Mouse (Mus musculus) Patski (cell line): ENCODE results near the gene Cln3. TPM values are rescaled to one million over a fixed set of nuclear protein-coding genes. Genes with fewer than 3 reads are reported as not detected.

Experiments used
- ATAC-seq: fragments of 100-300 bp; one replicate; pipeline ENCODE4 v1.8.0; 2021
- CTCF ChIA-PET: fragments of 350-600 bp; sonication (Branson Sonifier 250); formaldehyde crosslinking; loops from one replicate; lab custom pipeline; 2022; ENCODE audit warnings: inconsistent platforms; lab: Charles Lee
- POLR2A ChIA-PET: fragments of 350-600 bp; sonication (Branson Sonifier 250); formaldehyde crosslinking; loops from one replicate; lab custom pipeline; 2022; ENCODE audit warnings: antibody characterized with exemption, inconsistent platforms; lab: Charles Lee
- DNase-seq: peaks from one replicate; pipeline ENCODE4 v3.0.0-alpha.2; 2011; ENCODE audit warnings: low read depth, low spot score
- H3K27me3 ChIP-seq: fragments of 371-371 bp; one replicate; pipeline ENCODE4 v1.5.1; 2021
- CTCF ChIP-seq: fragments of 100-300 bp; IDR thresholded peaks from one replicate; pipeline ENCODE4 v1.5.1; 2021
- in situ Hi-C: fragments of 300-500 bp; cut with MboI; formaldehyde crosslinking; loops from 3 replicates; pipeline ENCODE4 v1.11.1; 2018; ENCODE audit warnings: low pct_unique_long_range_greater_than_20kb, mixed read lengths
- polyA plus RNA-seq: library from polyadenylated mRNA; unstranded; gene quantifications from one replicate; pipeline ENCODE4 v1.2.3, GENCODE M21; 2021

Gene Cln3
- polyA plus RNA-seq, result 2.6 TPM

DNA sequence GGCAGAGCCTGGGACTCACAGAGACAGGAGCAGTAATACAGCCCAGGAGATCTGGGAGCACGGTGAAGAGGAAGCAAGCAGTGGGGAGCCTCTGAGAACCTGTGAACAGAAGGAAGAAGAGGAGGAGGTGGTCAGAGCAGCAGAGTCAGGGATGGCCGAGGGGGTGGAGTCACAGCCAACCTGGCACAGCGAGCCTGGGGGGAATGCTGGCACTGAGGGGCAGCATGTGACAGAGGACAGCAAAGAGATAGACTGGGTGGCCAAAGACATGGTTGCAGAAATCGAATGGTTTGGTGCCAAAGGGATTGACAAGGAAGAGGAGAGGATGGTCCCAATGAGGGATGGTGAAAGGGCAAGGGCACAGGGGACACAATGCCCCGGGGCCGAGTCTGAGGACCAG, at the start of gene Cln3:
TSS of gene Cln3 (minus strand) at position 101 of the 400 bp plus-strand sequence.
- in situ Hi-C loops, result no loop called here
- H3K27me3 ChIP-seq, result no peaks in the 10 kb centered on the region
- DNase-seq, result no peak
- CTCF ChIA-PET, result interaction anchor here (0.7 to 1.9 kb wide), 3 partner anchors 13 to 108 kb away, joined by 3 to 5 read pairs (median 4); no protein-coding TSS in a partner anchor
- ATAC-seq, result no peak
- POLR2A ChIA-PET, result no interaction called here
- no peak for TF ChIP-seq CTCF

DNA sequence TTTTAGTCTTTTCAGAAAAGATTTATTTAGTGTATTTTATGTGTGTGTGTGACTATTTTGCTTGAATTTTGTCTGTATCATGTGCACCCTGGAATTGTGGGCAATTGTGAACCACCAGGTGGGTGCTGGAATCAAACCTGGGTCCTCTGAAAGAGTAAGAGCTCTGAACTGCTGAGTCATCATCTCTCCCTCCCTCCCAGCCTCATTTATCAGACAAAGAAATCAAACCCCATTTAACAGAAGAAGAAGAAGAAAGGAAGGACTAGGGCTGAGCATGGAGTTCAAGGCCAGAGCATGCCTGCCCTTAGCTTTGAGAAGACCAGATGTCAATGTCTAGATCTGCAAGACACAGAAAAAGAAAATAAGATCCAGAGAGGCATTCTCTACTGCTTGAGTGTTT, 49.8 kb upstream of the Cln3 start:
- H3K27me3 ChIP-seq, result no peaks in the 10 kb centered on the region
- no peak for TF ChIP-seq CTCF
- in situ Hi-C loops, result loop anchor here (5.0 kb wide), 1 partner anchor 58 kb away; no protein-coding TSS in a partner anchor
- ATAC-seq (no peak), DNase-seq (no peak)
- POLR2A ChIA-PET, result no interaction called here
- CTCF ChIA-PET, result interaction anchor here (1.8 to 9.0 kb wide), 2 partner anchors 52 to 56 kb away, joined by 5 to 93 read pairs; no protein-coding TSS in a partner anchor

DNA sequence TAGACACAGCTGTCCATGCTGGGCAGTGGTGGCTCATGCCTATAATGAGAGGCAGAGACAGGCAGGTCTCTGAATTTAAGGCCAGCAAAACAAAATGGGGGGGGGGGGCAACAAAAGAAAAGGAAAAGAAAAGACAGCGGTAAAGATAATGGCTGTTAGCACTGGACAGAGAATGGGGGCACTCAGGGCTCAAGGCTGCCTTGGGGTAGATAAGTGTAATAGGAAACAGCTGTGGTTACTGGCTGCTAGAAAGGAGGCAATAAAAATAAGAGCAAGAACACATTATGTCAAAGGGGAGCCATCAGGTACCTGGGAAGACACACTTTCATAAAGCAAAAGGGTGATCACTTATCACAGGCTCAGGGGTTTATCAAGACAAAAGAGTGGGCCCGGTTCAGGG, 46.9 kb upstream of the Cln3 start:
- ATAC-seq, result no peak
- ChIA-PET CTCF (interaction anchor here (1.4 to 9.0 kb wide), 2 partner anchors 10 to 53 kb away, joined by 3 to 93 read pairs; no protein-coding TSS in a partner anchor), POLR2A (interaction anchor here (1.4 to 1.7 kb wide), 2 partner anchors 11 to 54 kb away, joined by 5 to 6 read pairs; no protein-coding TSS in a partner anchor)
- H3K27me3 ChIP-seq, result no peaks in the 10 kb centered on the region
- no peak for DNase-seq
- in situ Hi-C loops, result no loop called here
- no peak for TF ChIP-seq CTCF

DNA sequence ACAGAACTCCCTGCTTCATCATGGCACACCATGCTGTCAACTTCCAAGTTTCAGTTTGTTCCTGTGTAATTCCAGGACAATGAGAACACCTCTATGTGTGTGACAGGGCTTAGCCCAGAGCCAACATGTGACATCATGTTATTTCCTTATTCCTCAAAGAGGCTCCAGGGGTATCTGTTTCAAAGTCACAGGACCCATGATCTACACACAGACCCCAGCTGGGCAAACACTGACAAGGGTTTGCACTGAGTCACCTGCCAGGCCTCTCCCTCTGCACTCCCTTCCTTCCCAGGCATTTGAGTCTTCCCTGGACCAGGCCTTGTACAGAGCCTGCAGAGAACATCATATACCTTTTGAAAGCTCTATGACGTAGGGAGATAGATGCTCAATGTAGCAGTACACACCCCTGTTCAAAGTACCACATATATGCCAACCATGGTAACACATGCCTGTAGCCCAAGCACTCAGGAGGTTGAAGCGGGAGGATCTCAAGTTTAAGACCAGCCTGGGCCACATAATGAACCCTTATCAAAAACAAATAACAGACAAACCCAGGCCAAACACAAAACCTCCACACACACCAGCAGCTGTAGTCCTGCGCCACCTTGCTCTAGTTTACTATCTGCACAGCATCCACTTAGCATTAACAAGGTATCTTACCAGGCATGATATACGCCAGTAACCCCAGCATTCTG, 45.4 kb upstream of the Cln3 start, which contains the start of gene Nupr1:
TSS of gene Nupr1 (minus strand) at position 38 of the 695 bp plus-strand sequence.
- ChIA-PET CTCF (no interaction called here), POLR2A (no interaction called here)

DNA sequence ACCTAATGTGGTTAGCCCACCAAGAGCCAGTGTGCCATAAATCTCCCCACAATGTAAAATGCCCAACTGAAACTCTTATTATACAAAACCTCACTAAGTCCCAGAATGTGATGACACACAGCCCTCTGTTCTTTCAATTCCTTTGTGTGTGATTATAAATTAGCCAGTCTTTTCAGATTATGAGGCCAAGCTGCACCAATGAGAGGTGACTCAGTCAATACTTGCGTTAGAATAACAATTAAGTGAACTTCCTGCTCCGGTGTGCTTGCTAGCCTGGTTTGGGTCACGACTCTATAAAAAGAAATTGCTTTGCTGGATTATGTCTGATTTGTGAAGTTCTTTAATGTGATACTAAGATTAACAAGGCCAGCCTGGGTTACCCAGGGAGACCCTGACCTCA, 44.3 kb upstream of the Cln3 start:
- ATAC-seq, result no peak
- ChIA-PET CTCF (interaction anchor here (1.3 kb wide), 1 partner anchor 51 kb away, joined by 4 read pairs; no protein-coding TSS in a partner anchor), POLR2A (no interaction called here)
- no peaks in the 10 kb centered on the region for H3K27me3 ChIP-seq
- DNase-seq, result no peak
- in situ Hi-C loops, result no loop called here
- no peak for TF ChIP-seq CTCF

More for the DNA sequence above, 45.4 kb upstream of the Cln3 start, which contains the start of gene Nupr1:
- in situ Hi-C loops, result no loop called here
- no peak for TF ChIP-seq CTCF
- ATAC-seq (no peak), DNase-seq (no peak)
- no peaks in the 10 kb centered on the region for H3K27me3 ChIP-seq

DNA sequence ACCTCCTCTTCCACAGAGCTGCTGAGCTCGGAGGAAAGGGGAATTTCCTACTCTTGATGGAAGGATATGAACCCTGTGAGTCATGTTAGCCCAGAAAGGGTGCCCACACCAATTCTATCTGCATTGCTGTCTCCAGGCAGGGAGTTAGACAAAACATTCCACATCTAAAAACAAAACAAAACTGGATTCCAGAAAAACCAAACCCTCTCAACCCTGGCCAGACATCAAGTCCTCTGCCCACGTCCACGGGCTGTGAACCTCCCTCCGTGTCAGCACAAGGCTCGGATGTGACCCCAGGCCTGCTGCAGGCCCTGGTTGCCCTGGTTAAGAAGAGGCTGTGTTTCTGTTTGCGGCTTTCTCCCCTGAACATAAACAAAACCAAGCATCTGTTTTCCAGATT, 42.5 kb upstream of the Cln3 start:
- peak; percentile 58 for ATAC-seq
- ChIA-PET POLR2A (no interaction called here), CTCF (interaction anchor here (0.9 kb wide), 1 partner anchor 50 kb away, joined by 3 read pairs; no protein-coding TSS in a partner anchor)
- no peak for TF ChIP-seq CTCF
- in situ Hi-C loops, result no loop called here
- no peaks in the 10 kb centered on the region for H3K27me3 ChIP-seq
- no peak for DNase-seq

DNA sequence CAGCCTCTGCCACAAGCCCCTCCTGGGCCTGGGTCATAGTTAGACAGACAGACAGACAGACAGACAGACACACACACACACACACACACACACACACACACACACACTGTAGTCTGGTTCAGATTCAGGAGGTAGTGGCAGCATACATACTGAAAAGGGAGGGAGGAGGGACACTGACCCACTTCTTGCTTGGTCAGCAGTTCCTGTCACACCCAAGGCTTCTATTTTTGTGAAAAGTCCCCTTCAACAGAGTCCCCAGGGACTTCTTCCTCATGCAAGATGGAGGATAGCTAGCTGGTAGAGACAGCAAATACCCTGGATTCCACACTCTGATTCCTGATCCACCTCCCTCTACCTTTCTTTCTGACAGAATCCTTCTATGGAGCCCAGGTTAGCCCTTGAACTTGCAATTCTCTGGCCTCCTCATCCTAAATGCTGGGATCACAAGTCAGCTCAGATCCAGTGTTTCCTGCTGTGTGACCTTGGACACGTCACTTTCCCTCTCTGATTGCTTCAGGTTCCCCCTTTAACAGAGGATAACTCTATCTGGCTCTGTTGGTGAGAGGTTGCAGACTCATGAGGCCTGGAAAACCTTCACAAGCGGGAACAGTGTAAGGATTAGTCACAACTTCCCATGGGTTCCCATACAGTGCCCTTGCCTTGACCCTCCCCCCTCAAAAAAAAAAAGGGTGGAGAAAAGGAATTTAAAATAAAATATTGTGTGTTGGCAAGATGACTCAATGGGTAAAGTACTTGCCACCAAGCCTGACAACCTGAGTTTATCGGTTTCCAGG, 40.4 kb upstream of the Cln3 start:
- no peak for DNase-seq
- ATAC-seq, result no peak
- in situ Hi-C loops, result no loop called here
- no peaks in the 10 kb centered on the region for H3K27me3 ChIP-seq
- ChIA-PET POLR2A (interaction anchor here (1.4 kb wide), 1 partner anchor 43 kb away, joined by 3 read pairs; no protein-coding TSS in a partner anchor), CTCF (interaction anchor here (1.2 kb wide), 1 partner anchor 45 kb away, joined by 3 read pairs; no protein-coding TSS in a partner anchor)
- TF ChIP-seq CTCF, result no peak

DNA sequence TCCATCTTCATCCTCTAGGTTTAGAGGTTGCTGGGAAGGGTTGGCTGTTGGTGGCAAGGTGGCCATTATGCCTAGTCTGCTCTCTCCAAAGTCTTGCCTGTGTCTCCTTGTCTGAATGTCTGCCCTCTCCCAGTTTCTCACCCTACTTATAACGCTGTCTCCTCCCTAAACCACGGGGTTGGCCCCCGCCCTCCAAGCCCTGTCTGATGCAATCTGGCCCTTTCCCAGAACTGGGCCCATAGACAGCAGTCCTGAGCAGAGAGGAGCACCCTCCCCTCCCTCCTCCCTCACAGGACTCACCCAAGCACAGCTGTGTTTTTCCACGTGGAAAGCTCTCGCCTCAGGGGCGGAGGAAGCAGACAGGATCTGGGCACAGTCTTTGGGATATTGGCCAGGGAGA, 39.8 kb upstream of the Cln3 start:
- ChIA-PET CTCF (interaction anchor here (1.2 to 1.3 kb wide), 2 partner anchors 13 to 45 kb away, joined by 3 to 4 read pairs; no protein-coding TSS in a partner anchor), POLR2A (interaction anchor here (1.4 kb wide), 1 partner anchor 43 kb away, joined by 3 read pairs; no protein-coding TSS in a partner anchor)
- ATAC-seq (peak; percentile 61), DNase-seq (no peak)
- no peak for TF ChIP-seq CTCF
- H3K27me3 ChIP-seq, result no peaks in the 10 kb centered on the region
- in situ Hi-C loops, result no loop called here

DNA sequence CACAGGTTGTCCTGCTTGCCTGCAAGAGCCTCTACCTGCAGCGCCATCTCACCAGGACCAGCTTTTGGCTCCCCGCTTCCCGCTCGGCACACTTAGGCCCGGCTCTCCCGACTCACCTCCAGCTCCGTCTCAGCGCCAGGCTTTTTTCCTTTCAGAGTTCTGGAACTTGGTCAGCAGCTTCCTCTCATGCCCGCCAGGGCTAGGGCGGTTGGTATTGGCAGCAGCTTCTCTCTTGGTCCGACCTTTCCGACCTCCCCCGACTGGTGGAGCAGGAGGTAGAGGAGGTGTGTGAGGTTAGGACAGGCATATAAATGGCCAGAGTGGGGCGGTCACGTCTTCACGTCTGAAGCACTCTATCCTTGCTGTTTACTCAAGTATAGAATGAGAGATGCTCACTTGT, 39.2 kb upstream of the Cln3 start:
- TF ChIP-seq CTCF, result no peak
- POLR2A ChIA-PET, result interaction anchor here (1.0 to 1.4 kb wide), 3 partner anchors 25 to 42 kb away, joined by 3 read pairs; partner anchors contain the start of gene Il27
- no peak for ATAC-seq
- CTCF ChIA-PET, result interaction anchor here (1.2 to 1.5 kb wide), 3 partner anchors 13 to 46 kb away, joined by 3 to 4 read pairs (median 4); no protein-coding TSS in a partner anchor
- no peak for DNase-seq
- in situ Hi-C loops, result no loop called here
- no peaks in the 10 kb centered on the region for H3K27me3 ChIP-seq

DNA sequence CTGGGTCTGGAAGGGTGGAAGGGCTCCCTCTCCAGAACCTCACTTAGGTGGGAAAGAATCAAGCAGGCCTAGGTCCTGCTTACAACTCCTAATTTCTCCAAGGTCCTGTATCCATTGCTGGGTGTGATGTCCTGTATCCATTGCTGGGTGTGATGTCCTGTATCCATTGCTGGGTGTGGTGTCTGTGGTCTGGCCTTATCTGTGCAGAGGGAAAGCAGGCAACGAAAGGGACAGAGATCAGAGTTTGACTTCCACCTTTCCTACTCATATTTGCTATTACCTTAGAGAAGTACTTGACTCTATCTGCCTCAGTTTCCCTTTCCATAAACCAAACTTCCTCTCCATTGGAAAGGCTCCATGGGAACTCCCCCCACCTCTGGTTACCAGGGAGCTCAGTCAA, 37.8 kb upstream of the Cln3 start:
- ATAC-seq, result no peak
- TF ChIP-seq CTCF, result no peak
- DNase-seq, result no peak
- POLR2A ChIA-PET, result no interaction called here
- CTCF ChIA-PET, result interaction anchor here (1.5 kb wide), 1 partner anchor 45 kb away, joined by 4 read pairs; no protein-coding TSS in a partner anchor
- no peaks in the 10 kb centered on the region for H3K27me3 ChIP-seq
- in situ Hi-C loops, result no loop called here
